Mouse (Mus musculus): ENCODE results near the gene 3100002H09Rik. TPM values are rescaled to one million over a fixed set of nuclear protein-coding genes. Genes with fewer than 3 reads are reported as not detected.

Gene 3100002H09Rik
- polyA plus RNA-seq (2012; rRNA removed) = 0.07 and 0.14 TPM in 2 replicates

GRCm38 (mm10) chr4:124610703-124611102 is at the start of gene 3100002H09Rik:
TSS of gene 3100002H09Rik (minus strand) at chr4:124610803.

DNA sequence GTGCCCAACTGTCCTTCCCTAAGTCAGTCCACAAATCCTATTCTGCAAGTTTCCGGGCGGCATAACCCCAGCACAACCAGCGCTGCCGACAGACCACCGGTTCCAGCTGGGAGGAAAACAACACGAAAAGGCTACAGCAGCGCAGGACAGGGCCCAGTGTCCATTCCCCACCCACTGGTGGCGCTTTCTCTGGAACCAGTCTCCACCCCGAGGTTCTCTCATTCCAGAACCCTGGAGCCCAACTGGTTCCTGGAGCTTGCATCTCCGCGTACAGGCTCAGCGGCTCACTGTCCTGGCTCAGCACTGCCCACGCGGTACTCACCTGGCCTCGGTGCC is 45.9 kb upstream of the 3100002H09Rik start, which contains the start of gene Pou3f1:
Pou3f1 (plus strand) TSS at position 290 of the 336 bp plus-strand sequence.

Other genes starting within 250 kb of the 3100002H09Rik start
- 8.9 and 20.5 TPM in 2 replicates for gene Pou3f1, start 46.0 kb upstream of the 3100002H09Rik start, polyA plus RNA-seq (2012; rRNA removed)
- 49.1 and 57.2 TPM in 2 replicates for gene Utp11, start 82.8 kb upstream of the 3100002H09Rik start, polyA plus RNA-seq (2012; rRNA removed)
- gene Fhl3, start 89.9 kb upstream of the 3100002H09Rik start, polyA plus RNA-seq (2012; rRNA removed) = 8.3 and 17.6 TPM in 2 replicates
- gene Sf3a3, start 104.0 kb upstream of the 3100002H09Rik start, polyA plus RNA-seq (2012; rRNA removed) = 128 and 180 TPM in 2 replicates
- 28.1 and 28.8 TPM in 2 replicates for gene Inpp5b, start 131.0 kb upstream of the 3100002H09Rik start, polyA plus RNA-seq (2012; rRNA removed)
- gene Mtf1, start 191.3 kb upstream of the 3100002H09Rik start, polyA plus RNA-seq (2012; rRNA removed) = 13.6 and 14.1 TPM in 2 replicates
- gene Yrdc, start 239.9 kb upstream of the 3100002H09Rik start, polyA plus RNA-seq (2012; rRNA removed) = 38.0 and 42.1 TPM in 2 replicates
- 31.7 and 41.7 TPM in 2 replicates for gene 1110065P20Rik, start 240.4 kb upstream of the 3100002H09Rik start, polyA plus RNA-seq (2012; rRNA removed)